Mouse (Mus musculus) urinary bladder, adult 18-20 months (tissue): Measurements from ENCODE around the gene Ar.

Source experiments
- DNase-seq, 2 experiments: peaks; one replicate each; pipeline ENCODE4 v3.0.0; 2022; ENCODE audit warnings: low spot score in 2 of 2, mixed read lengths in 2 of 2

Gene Ar

GRCm38 (mm10) chrX:98148531-98149342 lies at the start of gene Ar:
Ar (plus strand) TSS chrX:98148769.
- peak; percentile 37 to 54 for DNase-seq

- peak in 1 of 2 experiments; percentile 26 for DNase-seq
Measured at GRCm38 (mm10) chrX:98149724-98150392, 1.3 kb downstream of the Ar start.

GRCm38 (mm10) chrX:98150393-98151119 lies 2.0 kb downstream of the Ar start:
- peak in 1 of 2 experiments; percentile 8 for DNase-seq

GRCm38 (mm10) chrX:98189759-98190158 lies 41.2 kb downstream of the Ar start:
- no peak for DNase-seq

GRCm38 (mm10) chrX:98205766-98206165 lies 57.2 kb downstream of the Ar start:
- no peak for DNase-seq

GRCm38 (mm10) chrX:98207166-98207565 lies 58.6 kb downstream of the Ar start:
- no peak for DNase-seq

- no peak for DNase-seq
Measured at GRCm38 (mm10) chrX:98216103-98216502, 67.5 kb downstream of the Ar start.

- DNase-seq = no peak
Measured at GRCm38 (mm10) chrX:98239011-98239410, 90.4 kb downstream of the Ar start.

GRCm38 (mm10) chrX:98245108-98245507 lies 96.5 kb downstream of the Ar start:
- DNase-seq = no peak

- DNase-seq = no peak
Measured at GRCm38 (mm10) chrX:98248363-98248762, 99.8 kb downstream of the Ar start.

- no peak for DNase-seq
Measured at GRCm38 (mm10) chrX:98259620-98260019, 111.1 kb downstream of the Ar start.

GRCm38 (mm10) chrX:98265755-98266154 lies 117.2 kb downstream of the Ar start:
- DNase-seq = no peak

- no peak for DNase-seq
Measured at GRCm38 (mm10) chrX:98271361-98271760, 122.8 kb downstream of the Ar start.

GRCm38 (mm10) chrX:98291763-98292162 lies 143.2 kb downstream of the Ar start:
- DNase-seq = no peak

- no peak for DNase-seq
Measured at GRCm38 (mm10) chrX:98300685-98301084, 152.1 kb downstream of the Ar start.

- DNase-seq = no peak
Measured at GRCm38 (mm10) chrX:98301924-98302323, 153.4 kb downstream of the Ar start.

GRCm38 (mm10) chrX:98315961-98316360 lies 167.4 kb downstream of the Ar start:
- DNase-seq = no peak

GRCm38 (mm10) chrX:98317483-98317882 lies 168.9 kb downstream of the Ar start:
- no peak for DNase-seq

- peak in 1 of 2 experiments; percentile 4 for DNase-seq
Measured at GRCm38 (mm10) chrX:98323105-98323504, 174.5 kb downstream of the Ar start.

- peak; percentile 1 to 13 for DNase-seq
Measured at GRCm38 (mm10) chrX:98347481-98347880, 198.9 kb downstream of the Ar start.

- DNase-seq = peak; percentile 19 to 58
Measured at GRCm38 (mm10) chrX:98348036-98348435, 199.5 kb downstream of the Ar start.
